Mouse (Mus musculus): Measurements from ENCODE around the gene Exoc2.
A peak's percentile ranks its signal among the peaks of the same experiment; 100 is the strongest.

The Exoc2 gene

GRCm38 (mm10) chr13:30891223-30891622 lies 82.7 kb downstream of the Exoc2 start:
- DNase-seq: no peak

- DNase-seq: peak; percentile 46 to 76
Measured at GRCm38 (mm10) chr13:30888480-30888879, 85.4 kb downstream of the Exoc2 start.

GRCm38 (mm10) chr13:30880310-30880709 lies 93.6 kb downstream of the Exoc2 start:
- no peak for DNase-seq

GRCm38 (mm10) chr13:30879871-30880270 lies 94.0 kb downstream of the Exoc2 start:
- DNase-seq: no peak

GRCm38 (mm10) chr13:30875825-30876224 lies 98.1 kb downstream of the Exoc2 start:
- DNase-seq: no peak

- no peak for DNase-seq
Measured at GRCm38 (mm10) chr13:30873472-30873871, 100.4 kb downstream of the Exoc2 start.

GRCm38 (mm10) chr13:30865486-30865885 lies 108.4 kb downstream of the Exoc2 start:
- no peak for DNase-seq

GRCm38 (mm10) chr13:30864042-30864441 lies 109.9 kb downstream of the Exoc2 start:
- DNase-seq: no peak

- DNase-seq: no peak
Measured at GRCm38 (mm10) chr13:30858421-30858820, 115.5 kb downstream of the Exoc2 start.

- no peak for DNase-seq
Measured at GRCm38 (mm10) chr13:30850736-30851135, 123.2 kb downstream of the Exoc2 start.

GRCm38 (mm10) chr13:30848001-30848400 lies 125.9 kb downstream of the Exoc2 start:
- DNase-seq: no peak

- DNase-seq: no peak
Measured at GRCm38 (mm10) chr13:30846506-30846905, 127.4 kb downstream of the Exoc2 start.

GRCm38 (mm10) chr13:30843049-30843448 lies 130.8 kb downstream of the Exoc2 start:
- no peak for DNase-seq

GRCm38 (mm10) chr13:30841843-30842242 lies 132.1 kb downstream of the Exoc2 start:
- DNase-seq: no peak

- no peak for DNase-seq
Measured at GRCm38 (mm10) chr13:30841306-30841705, 132.6 kb downstream of the Exoc2 start.

GRCm38 (mm10) chr13:30840700-30841099 lies 133.2 kb downstream of the Exoc2 start:
- DNase-seq: no peak

- no peak for DNase-seq
Measured at GRCm38 (mm10) chr13:30836342-30836741, 137.6 kb downstream of the Exoc2 start.

GRCm38 (mm10) chr13:30834859-30835258 lies 139.0 kb downstream of the Exoc2 start:
- DNase-seq: no peak

GRCm38 (mm10) chr13:30834349-30834748 lies 139.5 kb downstream of the Exoc2 start:
- no peak for DNase-seq

GRCm38 (mm10) chr13:30833476-30834149 lies 140.3 kb downstream of the Exoc2 start:
- no peak for DNase-seq

GRCm38 (mm10) chr13:30831369-30831768 lies 142.5 kb downstream of the Exoc2 start:
- no peak for DNase-seq

- DNase-seq: no peak
Measured at GRCm38 (mm10) chr13:30826511-30826910, 147.4 kb downstream of the Exoc2 start.

- no peak for DNase-seq
Measured at GRCm38 (mm10) chr13:30824903-30825302, 149.0 kb downstream of the Exoc2 start.

- no peak for DNase-seq
Measured at GRCm38 (mm10) chr13:30820555-30820954, 153.3 kb downstream of the Exoc2 start.

GRCm38 (mm10) chr13:30819891-30820290 lies 154.0 kb downstream of the Exoc2 start:
- DNase-seq: no peak
